Mouse (Mus musculus): ENCODE results near the gene Tbc1d15. TPM values are rescaled to one million over a fixed set of nuclear protein-coding genes. Genes with fewer than 3 reads are reported as not detected.

The Tbc1d15 gene
- polyA plus RNA-seq (2015; fragmentation: Nextera tagmentation; extraction: Ambion mirVana): 31.2 and 31.5 TPM in 2 replicates

DNA sequence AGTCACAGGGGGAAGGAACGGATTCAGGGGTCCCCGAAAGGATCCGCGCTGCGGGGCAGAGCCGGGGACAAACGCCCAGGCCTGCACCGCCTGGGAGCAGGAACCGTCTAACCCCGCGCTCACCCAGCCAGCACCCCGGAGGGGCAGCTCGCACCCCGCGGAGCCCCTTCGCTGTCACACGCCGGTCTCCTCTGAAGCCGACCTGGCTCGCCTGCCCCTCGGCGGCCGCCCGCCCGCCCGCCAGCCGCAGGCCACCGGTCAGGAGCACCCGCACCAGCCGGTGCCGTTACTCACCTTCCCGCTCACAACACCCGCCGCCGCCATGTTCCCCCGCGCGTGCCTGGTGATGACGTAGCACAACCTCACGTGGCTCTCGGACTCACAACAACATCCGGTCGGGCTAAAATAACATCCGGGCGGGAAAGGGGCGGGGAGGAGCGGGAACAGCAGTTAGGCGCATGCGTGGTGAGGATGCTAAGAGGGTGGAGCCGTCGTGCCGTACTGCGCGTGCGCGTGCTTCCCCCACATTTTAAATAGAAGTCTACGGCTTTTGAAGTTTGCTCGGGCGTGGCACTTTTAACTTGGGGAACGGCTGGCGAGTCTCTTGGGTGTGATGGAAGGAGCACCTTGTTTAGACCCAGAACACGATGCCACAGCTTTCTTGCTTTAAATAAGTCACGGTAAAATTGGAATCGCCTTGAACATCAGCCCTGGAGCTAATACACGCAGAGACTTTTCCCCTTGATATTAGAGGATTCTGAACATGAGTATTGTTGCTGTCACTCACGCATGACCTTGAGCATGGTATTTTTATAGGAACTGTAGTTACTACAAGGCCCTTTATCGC, at the start of gene Tbc1d15:
Gene Tbc1d15 (minus strand): TSS at position 380 of the 847 bp plus-strand sequence.
- Histone ChIP-seq H3K9me3 (replicated peaks; ENCODE audit: control insufficient read depth, low read length, poor library complexity, severe bottlenecking) (no peaks in the 10 kb centered on the region), H3K27me3 (ENCODE audit: control insufficient read depth, insufficient read depth, low read depth, low read length) (no peaks in the 10 kb centered on the region), H3K4me1 (ENCODE audit: control insufficient read depth, insufficient read depth, low read length) (peaks cover 19% of the 10 kb centered on the region), H3K27ac (ENCODE audit: low read length) (no peak within 1 kb of the TSS; the same call in 1 of the 2 replicates), H3K4me2 (ENCODE audit: low read length) (peak within 1 kb of the TSS; percentile 83), H3K4me3 (ENCODE audit: low read depth, low read length) (peak within 1 kb of the TSS; percentile 99), H3K9ac (ENCODE audit: low read depth, low read length) (peak within 1 kb of the TSS; percentile 91), H3K36me3 (ENCODE audit: control insufficient read depth, insufficient read depth, low read length) (no peaks in the 10 kb centered on the region)
- under 1% methylated on average over 67 of the region's 67 CpGs for WGBS
- peak; percentile 98 for ATAC-seq

DNA sequence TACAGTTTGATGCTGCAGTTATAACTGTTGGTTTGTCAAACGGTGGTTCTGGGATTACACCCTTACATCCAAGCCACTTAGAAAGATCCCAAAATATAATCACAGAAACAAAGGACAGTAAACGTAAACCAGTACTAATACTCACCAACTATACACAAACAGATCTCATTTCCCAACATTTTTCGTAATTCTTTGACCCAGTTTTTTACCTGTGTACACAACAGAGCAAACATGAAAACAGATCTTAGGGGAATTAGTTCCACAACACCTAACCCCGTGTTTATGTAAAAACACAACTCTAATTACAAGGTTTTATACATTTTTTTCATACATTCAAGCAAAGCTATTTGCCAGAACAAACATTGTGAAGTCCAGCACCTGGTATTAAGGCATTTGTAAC, 47.4 kb upstream of the Tbc1d15 start:
- no peak overlapping the region for H3K9ac ChIP-seq (ENCODE audit: low read depth, low read length)
- H3K4me2 ChIP-seq (ENCODE audit: low read length): no peak overlapping the region

DNA sequence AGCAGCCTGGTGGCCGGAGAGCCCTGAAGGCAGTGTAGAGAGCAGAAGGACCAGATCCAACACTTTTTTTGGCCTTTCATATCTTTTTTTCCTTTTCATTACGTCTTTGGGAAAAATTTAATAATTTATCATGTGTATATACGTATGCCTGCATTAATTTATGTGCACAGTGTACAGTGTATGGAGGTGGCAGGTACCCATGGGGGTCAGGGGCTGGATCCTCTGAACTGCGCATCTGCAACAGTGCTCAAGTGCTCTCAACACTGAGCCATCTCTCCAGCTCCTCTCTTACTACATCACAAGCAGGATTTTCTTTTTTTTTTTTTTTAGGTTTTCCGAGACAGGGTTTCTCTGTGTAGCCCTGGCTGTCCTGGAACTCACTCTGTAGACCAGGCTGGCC, 46.3 kb upstream of the Tbc1d15 start:
- WGBS: 85% methylated on average over 5 of the region's 5 CpGs
- ATAC-seq: no peak
- Histone ChIP-seq H3K27ac (ENCODE audit: low read length) (no peak overlapping the region), H3K36me3 (ENCODE audit: control insufficient read depth, insufficient read depth, low read length) (peaks cover 26% of the 10 kb centered on the region), H3K9ac (ENCODE audit: low read depth, low read length) (no peak overlapping the region), H3K27me3 (ENCODE audit: control insufficient read depth, insufficient read depth, low read depth, low read length) (no peaks in the 10 kb centered on the region), H3K4me1 (ENCODE audit: control insufficient read depth, insufficient read depth, low read length) (no peaks in the 10 kb centered on the region), H3K9me3 (replicated peaks; ENCODE audit: control insufficient read depth, low read length, poor library complexity, severe bottlenecking) (no peaks in the 10 kb centered on the region), H3K4me2 (ENCODE audit: low read length) (no peak overlapping the region), H3K4me3 (ENCODE audit: low read depth, low read length) (no peak overlapping the region)

More for the DNA sequence above, 47.4 kb upstream of the Tbc1d15 start:
- no peak overlapping the region for H3K4me3 ChIP-seq (ENCODE audit: low read depth, low read length)
- H3K4me1 ChIP-seq (ENCODE audit: control insufficient read depth, insufficient read depth, low read length): no peaks in the 10 kb centered on the region
- peaks cover 17% of the 10 kb centered on the region for H3K36me3 ChIP-seq (ENCODE audit: control insufficient read depth, insufficient read depth, low read length)
- no peak for ATAC-seq
- no peak overlapping the region for H3K27ac ChIP-seq (ENCODE audit: low read length)
- WGBS: 93% methylated on average over 4 of the region's 4 CpGs
- no peaks in the 10 kb centered on the region for H3K9me3 ChIP-seq (replicated peaks; ENCODE audit: control insufficient read depth, low read length, poor library complexity, severe bottlenecking)
- H3K27me3 ChIP-seq (ENCODE audit: control insufficient read depth, insufficient read depth, low read depth, low read length): no peaks in the 10 kb centered on the region

DNA sequence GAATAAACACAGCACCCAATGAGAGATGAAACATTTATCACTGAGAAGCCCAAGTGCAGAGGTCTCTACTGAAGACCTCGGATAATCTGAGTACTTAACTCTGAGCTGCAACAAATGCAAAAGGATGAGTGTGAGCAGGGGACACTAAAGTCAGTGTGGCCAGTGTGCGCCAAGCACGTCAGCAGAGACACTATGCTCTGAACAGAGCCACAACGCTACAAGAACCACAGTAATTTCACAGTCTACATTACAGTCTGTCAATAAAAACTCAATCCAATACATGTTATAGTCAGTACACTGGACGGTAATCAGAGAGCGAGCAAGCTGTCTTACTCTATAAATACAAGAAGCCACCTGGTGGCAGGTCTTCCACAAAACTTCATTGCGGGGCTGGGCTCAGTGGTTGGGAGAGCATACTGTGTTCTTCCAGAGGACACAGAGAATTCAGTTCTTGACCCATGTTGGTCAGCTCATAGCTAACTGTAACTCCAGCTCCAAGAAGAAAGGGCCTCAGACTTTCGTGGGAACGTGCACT, 45.2 kb upstream of the Tbc1d15 start:
- H3K4me2 ChIP-seq (ENCODE audit: low read length): no peak overlapping the region
- ATAC-seq: no peak
- H3K9me3 ChIP-seq (replicated peaks; ENCODE audit: control insufficient read depth, low read length, poor library complexity, severe bottlenecking): no peaks in the 10 kb centered on the region
- H3K4me1 ChIP-seq (ENCODE audit: control insufficient read depth, insufficient read depth, low read length): no peaks in the 10 kb centered on the region
- H3K4me3 ChIP-seq (ENCODE audit: low read depth, low read length): no peak overlapping the region
- H3K9ac ChIP-seq (ENCODE audit: low read depth, low read length): no peak overlapping the region
- WGBS: 92% methylated on average over 9 of the region's 9 CpGs
- H3K36me3 ChIP-seq (ENCODE audit: control insufficient read depth, insufficient read depth, low read length): peaks cover 33% of the 10 kb centered on the region
- H3K27me3 ChIP-seq (ENCODE audit: control insufficient read depth, insufficient read depth, low read depth, low read length): no peaks in the 10 kb centered on the region
- no peak overlapping the region for H3K27ac ChIP-seq (ENCODE audit: low read length)

- Histone ChIP-seq H3K27me3 (ENCODE audit: control insufficient read depth, insufficient read depth, low read depth, low read length) (no peaks in the 10 kb centered on the region), H3K36me3 (ENCODE audit: control insufficient read depth, insufficient read depth, low read length) (peaks cover 36% of the 10 kb centered on the region), H3K4me3 (ENCODE audit: low read depth, low read length) (no peak overlapping the region)
Observed at GRCm38 (mm10) chr10:115295162-115295561, 43.9 kb upstream of the Tbc1d15 start.

DNA sequence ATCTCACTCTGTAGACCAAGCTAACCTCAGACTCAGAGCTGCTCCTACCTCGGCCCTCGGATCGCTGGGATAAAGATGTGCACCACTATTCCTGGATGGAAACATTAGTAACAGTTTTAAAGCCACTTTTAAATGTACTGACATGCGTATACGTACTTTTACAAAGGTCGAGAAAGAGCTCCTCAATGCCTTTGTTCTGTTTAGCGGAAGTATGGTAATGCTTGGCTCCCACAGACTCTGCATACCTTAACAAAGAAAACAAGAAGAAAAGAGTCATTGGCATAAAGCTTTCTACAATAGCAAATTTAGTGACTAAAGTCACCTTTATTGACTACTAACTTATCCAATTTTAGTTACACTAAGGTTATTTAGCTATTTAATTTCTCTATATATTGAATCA, 43.4 kb upstream of the Tbc1d15 start:
- H3K9me3 ChIP-seq (replicated peaks; ENCODE audit: control insufficient read depth, low read length, poor library complexity, severe bottlenecking): no peaks in the 10 kb centered on the region
- peaks cover 32% of the 10 kb centered on the region for H3K36me3 ChIP-seq (ENCODE audit: control insufficient read depth, insufficient read depth, low read length)
- H3K9ac ChIP-seq (ENCODE audit: low read depth, low read length): no peak overlapping the region
- 77% methylated on average over 7 of the region's 7 CpGs for WGBS
- no peak for ATAC-seq
- no peak overlapping the region for H3K27ac ChIP-seq (ENCODE audit: low read length)
- no peaks in the 10 kb centered on the region for H3K4me1 ChIP-seq (ENCODE audit: control insufficient read depth, insufficient read depth, low read length)
- H3K4me3 ChIP-seq (ENCODE audit: low read depth, low read length): no peak overlapping the region
- no peaks in the 10 kb centered on the region for H3K27me3 ChIP-seq (ENCODE audit: control insufficient read depth, insufficient read depth, low read depth, low read length)
- no peak overlapping the region for H3K4me2 ChIP-seq (ENCODE audit: low read length)

More at GRCm38 (mm10) chr10:115295162-115295561, 43.9 kb upstream of the Tbc1d15 start:
- 96% methylated on average over 3 of the region's 3 CpGs for WGBS
- Histone ChIP-seq H3K9me3 (replicated peaks; ENCODE audit: control insufficient read depth, low read length, poor library complexity, severe bottlenecking) (no peaks in the 10 kb centered on the region), H3K4me2 (ENCODE audit: low read length) (no peak overlapping the region), H3K4me1 (ENCODE audit: control insufficient read depth, insufficient read depth, low read length) (no peaks in the 10 kb centered on the region), H3K9ac (ENCODE audit: low read depth, low read length) (no peak overlapping the region), H3K27ac (ENCODE audit: low read length) (no peak overlapping the region)
- no peak for ATAC-seq

DNA sequence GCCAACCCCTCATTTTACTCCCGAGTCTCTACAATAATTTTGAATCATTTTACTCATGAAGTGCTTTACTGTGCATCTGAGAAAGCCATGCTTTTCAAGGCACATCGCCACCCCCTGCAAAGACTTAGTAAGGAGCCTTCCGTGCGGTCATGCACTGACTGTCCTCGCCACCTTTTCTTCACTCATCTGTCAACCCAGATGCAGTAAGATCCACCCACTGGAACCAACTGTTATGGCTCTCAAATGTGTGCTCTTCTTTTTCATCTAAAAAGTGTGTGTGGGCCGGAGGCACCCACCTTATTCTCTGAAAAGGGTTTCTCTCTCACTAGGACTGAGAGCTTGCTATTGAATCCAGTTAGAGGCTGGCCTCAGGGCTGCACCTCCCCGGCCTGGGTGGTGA, 42.7 kb upstream of the Tbc1d15 start:
- H3K4me3 ChIP-seq (ENCODE audit: low read depth, low read length): no peak overlapping the region
- peaks cover 29% of the 10 kb centered on the region for H3K36me3 ChIP-seq (ENCODE audit: control insufficient read depth, insufficient read depth, low read length)
- no peaks in the 10 kb centered on the region for H3K4me1 ChIP-seq (ENCODE audit: control insufficient read depth, insufficient read depth, low read length)
- H3K9me3 ChIP-seq (replicated peaks; ENCODE audit: control insufficient read depth, low read length, poor library complexity, severe bottlenecking): no peaks in the 10 kb centered on the region
- no peak for ATAC-seq
- 91% methylated on average over 7 of the region's 7 CpGs for WGBS
- H3K9ac ChIP-seq (ENCODE audit: low read depth, low read length): no peak overlapping the region
- no peaks in the 10 kb centered on the region for H3K27me3 ChIP-seq (ENCODE audit: control insufficient read depth, insufficient read depth, low read depth, low read length)
- no peak overlapping the region for H3K27ac ChIP-seq (ENCODE audit: low read length)
- H3K4me2 ChIP-seq (ENCODE audit: low read length): no peak overlapping the region

- H3K27ac ChIP-seq (ENCODE audit: low read length): no peak overlapping the region
- H3K27me3 ChIP-seq (ENCODE audit: control insufficient read depth, insufficient read depth, low read depth, low read length): no peaks in the 10 kb centered on the region
- no peaks in the 10 kb centered on the region for H3K9me3 ChIP-seq (replicated peaks; ENCODE audit: control insufficient read depth, low read length, poor library complexity, severe bottlenecking)
- H3K4me1 ChIP-seq (ENCODE audit: control insufficient read depth, insufficient read depth, low read length): no peaks in the 10 kb centered on the region
- H3K4me3 ChIP-seq (ENCODE audit: low read depth, low read length): no peak overlapping the region
- H3K9ac ChIP-seq (ENCODE audit: low read depth, low read length): no peak overlapping the region
- no peak overlapping the region for H3K4me2 ChIP-seq (ENCODE audit: low read length)
- H3K36me3 ChIP-seq (ENCODE audit: control insufficient read depth, insufficient read depth, low read length): peaks cover 40% of the 10 kb centered on the region
- no peak for ATAC-seq
- 97% methylated on average over 9 of the region's 9 CpGs for WGBS
Observed at GRCm38 (mm10) chr10:115290671-115291070, 39.4 kb upstream of the Tbc1d15 start.

DNA sequence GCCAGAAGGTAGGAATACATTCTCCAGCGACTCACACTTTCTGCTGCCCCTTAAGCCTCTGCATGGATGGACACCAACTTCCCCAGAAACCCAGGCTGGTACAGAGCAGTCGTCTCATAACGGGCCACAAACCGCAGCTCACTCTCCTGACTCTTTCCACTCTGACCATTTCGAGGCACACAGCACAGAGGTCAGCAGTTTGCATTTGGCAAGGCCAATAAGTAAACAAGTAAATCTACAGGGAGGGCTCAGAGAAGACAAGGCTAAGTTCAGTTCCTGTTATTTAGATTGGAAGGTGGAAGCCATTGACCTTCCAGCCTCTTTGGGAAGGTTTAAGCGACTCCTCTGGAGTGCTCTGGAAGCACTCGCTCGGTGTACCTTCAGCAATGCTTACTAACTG, 37.6 kb upstream of the Tbc1d15 start:
- WGBS: 93% methylated on average over 8 of the region's 8 CpGs
- no peak overlapping the region for H3K9ac ChIP-seq (ENCODE audit: low read depth, low read length)
- no peak for ATAC-seq

More for the DNA sequence above, 37.6 kb upstream of the Tbc1d15 start:
- H3K27ac ChIP-seq (ENCODE audit: low read length): no peak overlapping the region
- H3K4me1 ChIP-seq (ENCODE audit: control insufficient read depth, insufficient read depth, low read length): no peaks in the 10 kb centered on the region
- H3K4me2 ChIP-seq (ENCODE audit: low read length): no peak overlapping the region
- H3K9me3 ChIP-seq (replicated peaks; ENCODE audit: control insufficient read depth, low read length, poor library complexity, severe bottlenecking): no peaks in the 10 kb centered on the region
- no peak overlapping the region for H3K4me3 ChIP-seq (ENCODE audit: low read depth, low read length)
- no peaks in the 10 kb centered on the region for H3K27me3 ChIP-seq (ENCODE audit: control insufficient read depth, insufficient read depth, low read depth, low read length)
- peaks cover 31% of the 10 kb centered on the region for H3K36me3 ChIP-seq (ENCODE audit: control insufficient read depth, insufficient read depth, low read length)
